Mouse (Mus musculus) forelimb bud, embryonic 11.5 days (tissue): Measurements from ENCODE around the gene Inf2.

Source experiments
- DNase-seq: peaks from one replicate; pipeline ENCODE4 v3.0.0-alpha.2; 2012; ENCODE audit warnings: low read depth, low spot score

The Inf2 gene

GRCm38 (mm10) chr12:112625700-112626099 lies 37.1 kb downstream of the Inf2 start:
- no peak for DNase-seq

- DNase-seq, result no peak
These were observed 37.9 kb downstream of the Inf2 start for GRCm38 (mm10) chr12:112626455-112626854.

DNA sequence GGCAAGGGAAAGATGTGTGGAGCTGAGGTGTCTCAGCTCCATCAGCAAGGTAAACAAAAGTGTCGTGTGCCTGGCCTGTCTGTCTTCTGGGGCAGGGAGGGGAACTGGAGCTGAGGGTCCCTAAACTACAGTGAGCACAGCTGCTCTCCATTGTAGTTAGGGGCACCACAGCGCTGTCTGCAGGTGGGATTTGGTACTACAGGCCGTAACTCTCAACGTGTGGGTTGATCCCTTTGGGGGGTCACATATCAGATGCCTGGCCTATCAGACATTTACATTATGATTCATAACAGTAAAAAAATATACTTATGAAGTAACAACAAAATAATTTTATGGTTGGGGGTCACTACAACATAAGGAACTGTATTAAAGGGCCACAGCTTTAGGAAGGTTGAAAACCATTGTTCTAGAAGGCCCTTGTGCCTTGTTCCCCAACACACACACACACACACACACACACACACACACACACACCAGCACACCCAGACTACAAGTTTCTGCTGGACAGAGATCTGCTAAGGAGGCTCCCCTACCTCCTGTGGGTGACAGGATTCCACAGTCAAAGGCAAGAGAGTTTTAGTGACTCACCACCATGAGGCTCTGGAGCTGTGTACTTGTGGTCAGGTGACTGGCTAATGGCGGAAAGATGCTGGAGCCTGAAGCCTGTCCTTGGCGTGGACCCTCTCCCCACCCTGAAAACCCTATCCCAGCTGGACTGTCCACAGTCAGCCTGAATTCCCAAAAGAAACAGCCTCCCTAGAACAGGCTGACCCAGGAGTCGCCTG lies 38.7 kb downstream of the Inf2 start:
- DNase-seq, result no peak

- DNase-seq, result no peak
These were observed 39.6 kb downstream of the Inf2 start for GRCm38 (mm10) chr12:112628197-112628596.

DNA sequence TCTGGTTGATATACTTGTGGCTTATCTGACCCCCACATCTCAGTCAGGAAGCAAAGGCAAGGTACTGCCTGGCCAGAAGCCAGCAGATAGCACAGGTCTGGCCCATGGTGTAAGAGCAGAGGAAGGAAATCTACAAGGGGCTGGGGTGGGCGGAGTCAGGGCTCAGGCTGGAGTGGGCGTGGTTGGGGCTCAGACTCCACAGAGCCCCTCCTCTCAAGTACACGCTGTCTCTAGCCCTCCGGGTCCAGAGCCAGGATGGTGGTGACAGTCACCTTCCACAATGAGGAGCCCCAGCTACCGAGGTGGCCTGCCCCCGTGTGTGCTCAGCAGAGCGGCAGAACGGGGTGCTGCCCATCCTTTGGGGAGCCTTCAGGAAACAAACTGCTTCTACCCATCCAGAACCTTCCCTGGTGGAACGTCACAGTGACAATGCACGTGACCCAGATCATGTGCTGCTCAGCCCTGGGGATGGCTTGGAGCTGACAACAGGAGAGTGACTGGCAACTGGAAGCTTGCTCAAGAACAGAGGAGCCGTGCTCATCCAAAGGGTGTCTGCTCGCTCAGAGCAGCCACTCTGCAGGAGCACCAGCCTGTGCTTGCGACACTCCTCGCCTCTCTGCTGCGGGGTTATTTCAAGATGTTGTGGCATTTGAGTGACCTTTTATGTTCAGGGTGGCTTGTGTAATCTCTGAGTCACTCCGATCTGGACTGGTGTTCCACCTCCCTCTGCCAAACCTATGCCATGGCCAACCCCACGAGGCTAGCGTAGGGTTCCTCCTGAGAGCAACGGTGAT lies 40.5 kb downstream of the Inf2 start:
- no peak for DNase-seq

DNA sequence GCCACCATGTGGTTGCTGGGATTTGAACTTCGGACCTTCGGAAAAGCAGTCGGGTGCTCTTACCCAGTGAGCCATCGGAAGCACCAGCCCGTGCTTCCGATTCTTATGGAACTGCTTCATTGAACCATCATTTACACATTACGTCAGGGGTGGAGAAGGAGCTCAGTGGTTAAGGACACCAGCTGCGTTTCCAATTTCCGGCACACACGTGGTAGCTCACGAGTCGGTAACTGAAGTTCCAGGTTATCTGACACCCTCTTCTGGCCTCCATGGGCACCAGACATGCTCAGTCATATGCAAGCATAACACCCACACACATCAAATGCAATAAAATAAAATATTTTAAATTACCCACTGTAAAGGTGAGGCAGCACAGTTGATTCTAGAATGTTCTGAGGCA lies 41.4 kb downstream of the Inf2 start:
- DNase-seq, result no peak

DNA sequence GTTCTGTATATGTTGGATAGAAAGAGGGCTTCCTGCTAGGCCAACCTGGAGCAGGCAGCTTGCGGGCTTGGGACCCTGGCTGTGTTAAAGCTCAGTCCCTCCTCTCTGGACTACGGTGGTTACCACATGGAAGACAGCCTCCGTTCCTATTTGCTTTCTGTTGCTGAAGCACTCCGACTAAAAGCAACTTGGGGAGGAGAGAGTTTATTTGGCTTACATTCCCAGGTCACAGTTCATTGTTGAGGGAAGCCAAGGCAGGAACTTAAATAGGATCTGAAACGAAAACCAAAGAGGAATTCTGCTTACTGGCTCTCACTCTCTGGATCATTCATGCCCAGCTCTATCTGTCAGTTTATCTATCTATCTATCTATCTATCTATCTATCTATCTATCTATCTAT lies 42.2 kb downstream of the Inf2 start:
- no peak for DNase-seq

DNA sequence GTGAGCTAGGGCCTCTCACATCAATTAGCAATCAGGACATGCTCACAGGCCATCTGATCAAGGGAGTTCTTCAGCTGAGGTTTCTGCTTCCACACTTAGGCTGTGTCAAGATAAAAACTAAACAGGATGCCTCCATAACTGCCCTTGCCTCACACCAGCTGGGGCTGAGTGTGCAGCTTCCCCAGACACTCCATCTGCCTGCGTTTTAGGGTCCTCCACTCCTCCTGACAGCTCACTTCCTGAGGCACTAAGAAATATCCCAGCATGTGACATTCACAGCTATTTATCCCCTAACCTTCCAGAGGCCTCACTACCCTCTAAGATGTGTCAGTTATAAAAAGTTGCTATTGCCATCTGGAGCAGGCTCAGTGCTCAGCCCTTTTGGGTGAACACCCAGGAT lies 42.9 kb downstream of the Inf2 start:
- no peak for DNase-seq

- no peak for DNase-seq
These were observed 43.6 kb downstream of the Inf2 start for GRCm38 (mm10) chr12:112632084-112632777.

GRCm38 (mm10) chr12:112632907-112633306 lies 44.3 kb downstream of the Inf2 start:
- no peak for DNase-seq

- DNase-seq, result no peak
These were observed 45.1 kb downstream of the Inf2 start for GRCm38 (mm10) chr12:112633686-112634085.

DNA sequence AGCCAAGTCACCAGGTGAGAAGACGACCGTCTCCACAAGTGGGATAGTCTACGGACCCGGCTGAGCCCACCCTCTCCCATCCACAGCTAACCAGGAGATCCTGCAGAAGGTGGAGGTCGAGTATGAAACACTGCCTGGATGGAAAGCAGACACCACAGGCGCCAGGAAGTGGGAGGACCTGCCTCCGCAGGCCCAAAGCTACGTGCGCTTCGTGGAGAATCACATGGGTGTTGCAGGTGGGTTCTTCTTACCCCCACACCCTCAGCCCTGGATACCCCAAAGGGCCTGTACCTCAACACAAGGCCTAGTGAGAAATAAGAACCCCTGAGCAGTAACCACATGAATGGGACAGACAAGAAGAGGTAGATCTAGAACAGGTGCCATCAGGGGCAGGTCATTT lies 50.9 kb downstream of the Inf2 start:
- no peak for DNase-seq

- no peak for DNase-seq
These were observed 54.5 kb downstream of the Inf2 start for GRCm38 (mm10) chr12:112643126-112643525.

DNA sequence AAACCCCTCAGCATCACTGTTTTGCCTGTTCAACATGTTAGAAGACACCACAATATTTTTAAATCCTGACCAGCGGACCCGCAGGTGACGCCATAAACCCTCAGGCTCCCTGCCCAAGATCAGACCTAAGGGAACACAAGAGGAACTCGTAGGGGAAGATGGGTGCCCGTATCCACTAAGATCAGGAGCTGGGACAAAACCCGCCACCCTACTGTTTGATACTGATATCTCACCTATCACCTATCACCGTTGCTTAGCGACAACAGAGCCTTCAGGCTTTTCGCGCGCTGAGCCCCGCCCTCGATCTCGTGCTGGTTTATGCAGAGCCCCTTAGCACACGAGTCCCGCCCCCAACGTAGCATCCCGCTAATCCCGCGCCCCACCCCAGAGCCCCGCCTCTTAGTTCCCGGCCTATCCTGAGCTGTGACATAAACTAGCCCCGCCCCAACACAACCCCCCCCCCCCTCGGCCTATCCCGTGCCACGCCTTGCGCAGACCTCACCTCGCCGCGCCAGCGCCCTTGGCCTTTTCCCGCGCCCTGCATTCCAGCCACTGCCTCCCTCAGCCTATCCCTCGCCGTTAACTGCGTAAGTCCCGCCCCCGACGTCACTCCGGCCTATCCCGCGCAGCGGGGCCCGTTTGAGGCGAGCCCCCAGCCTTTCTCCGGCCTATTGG lies 55.7 kb downstream of the Inf2 start, which contains the start of gene Siva1:
TSS of gene Siva1 (plus strand) at position 500 of the 675 bp plus-strand sequence.
- peak; percentile 99 for DNase-seq

- DNase-seq, result no peak
These were observed 56.4 kb downstream of the Inf2 start for GRCm38 (mm10) chr12:112644855-112645506.

GRCm38 (mm10) chr12:112646139-112646538 lies 57.6 kb downstream of the Inf2 start:
- DNase-seq, result no peak

- no peak for DNase-seq
These were observed 59.5 kb downstream of the Inf2 start for GRCm38 (mm10) chr12:112648081-112648480.

DNA sequence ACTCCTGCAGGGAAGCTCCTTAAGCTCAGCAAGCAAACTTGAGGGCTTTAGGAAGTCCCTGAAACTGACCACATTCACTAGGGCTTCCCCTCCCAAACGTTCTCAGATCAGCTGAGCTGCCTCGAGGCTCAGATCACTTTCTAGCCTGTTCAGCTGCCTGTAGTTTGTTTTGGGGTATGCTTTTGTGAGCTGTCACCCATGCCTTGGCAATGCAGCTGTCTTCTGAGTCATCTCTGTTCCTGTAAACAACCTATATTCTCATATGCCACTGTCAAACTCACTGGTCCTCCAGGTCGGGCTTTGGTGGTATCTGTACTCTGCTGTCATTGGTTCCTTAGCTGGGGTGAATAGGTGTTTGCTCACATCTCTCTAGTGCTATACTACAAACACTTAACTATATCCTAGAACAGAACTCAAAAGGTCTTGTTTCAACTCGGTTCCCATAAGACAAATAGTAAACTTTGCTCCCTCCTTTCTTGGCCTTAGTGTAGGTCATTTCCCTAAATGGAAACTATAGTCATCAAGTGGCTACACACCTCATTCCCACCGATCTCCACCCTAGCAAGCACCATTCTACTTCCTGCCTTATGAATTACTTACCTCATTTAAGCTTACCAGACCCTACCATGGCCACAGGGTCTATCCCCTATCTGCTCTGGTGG lies 63.3 kb downstream of the Inf2 start:
- DNase-seq, result no peak

DNA sequence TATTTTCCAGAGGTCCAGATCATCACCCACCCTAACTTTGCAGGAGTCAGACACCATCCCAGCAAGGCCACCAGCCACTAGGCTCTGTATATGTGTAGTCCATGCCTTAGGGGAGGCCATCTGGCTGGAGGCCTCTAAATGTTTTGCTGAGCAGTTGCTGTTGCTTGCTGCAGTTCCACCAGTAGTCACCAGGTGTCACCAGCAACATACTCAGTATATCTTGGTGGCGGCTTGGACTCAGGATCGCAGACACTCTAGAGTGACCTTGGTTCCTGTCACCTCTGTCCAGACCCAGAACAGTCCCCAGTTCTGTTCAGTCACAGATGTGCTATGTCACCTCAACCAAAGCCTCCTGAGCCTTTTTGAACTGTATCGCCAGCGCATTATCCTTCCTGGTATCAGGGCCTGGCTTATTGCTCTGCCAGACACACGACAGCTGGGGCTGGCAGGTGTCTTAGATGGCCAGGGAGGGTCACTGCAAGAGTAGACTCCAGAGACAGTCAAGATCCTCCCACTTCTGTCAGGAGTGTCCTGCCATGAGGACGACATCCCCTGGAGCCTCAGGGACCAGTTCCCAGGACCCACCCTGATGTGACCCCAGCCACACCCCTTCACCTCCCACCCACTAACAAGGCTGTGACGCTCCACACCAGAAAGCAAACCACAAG lies 64.7 kb downstream of the Inf2 start:
- DNase-seq, result peak; percentile 87

DNA sequence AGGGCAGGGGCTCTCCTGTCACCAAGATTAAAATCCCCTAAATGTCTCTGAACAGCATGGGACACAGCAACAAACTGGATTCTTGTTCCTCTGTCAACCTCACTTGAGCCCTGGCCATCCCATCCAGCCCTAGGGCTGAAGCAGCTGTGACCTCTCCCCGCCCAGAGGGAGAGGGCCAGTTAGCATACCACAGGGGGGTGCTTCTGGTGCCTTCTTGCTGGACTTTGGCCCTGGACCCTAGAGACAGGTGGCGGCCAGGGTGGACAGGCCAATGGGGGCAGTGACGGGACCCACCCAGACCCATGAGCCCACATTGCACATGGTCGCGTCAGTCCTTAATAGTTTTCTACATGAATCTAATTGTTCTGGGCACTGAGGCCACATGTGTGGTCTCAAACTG lies 65.5 kb downstream of the Inf2 start:
- DNase-seq, result no peak
